Mouse (Mus musculus) ES-Bruce4 (cell line): ENCODE measurements at regions not wholly inside any gene's neighbourhood (a gene's known extent, or its start where the extent isn't known, plus 50 kb on each side); places are given as distances from the start of the nearest gene placed in this dataset.

Source experiments
- H3K27ac ChIP-seq: 2 replicates; pipeline ENCODE4 v1.5.1; 2012; ENCODE audit warnings: low read length, inconsistent platforms; ENCODE audit not compliant: insufficient read depth
- H3K27me3 ChIP-seq: 2 replicates; pipeline ENCODE4 v1.6.1; 2012; ENCODE audit warnings: mild to moderate bottlenecking, low read length, inconsistent platforms; ENCODE audit not compliant: control insufficient read depth, poor library complexity, insufficient read depth, severe bottlenecking
- H3K36me3 ChIP-seq: 2 replicates; pipeline ENCODE4 v1.6.1; 2012; ENCODE audit warnings: inconsistent platforms, mild to moderate bottlenecking, low read length, moderate library complexity; ENCODE audit not compliant: control insufficient read depth, poor library complexity, insufficient read depth, severe bottlenecking
- H3K4me1 ChIP-seq: one replicate; pipeline ENCODE4 v1.8.1; 2011; ENCODE audit warnings: low read length; ENCODE audit not compliant: control insufficient read depth, insufficient read depth
- H3K4me3 ChIP-seq: 2 replicates; pipeline ENCODE4 v1.5.1; 2011; ENCODE audit warnings: low read depth, mild to moderate bottlenecking, low read length
- H3K9ac ChIP-seq: 2 replicates; pipeline ENCODE4 v1.6.1; 2012; ENCODE audit warnings: low read depth, mild to moderate bottlenecking, inconsistent platforms; ENCODE audit not compliant: poor library complexity, severe bottlenecking
- H3K9me3 ChIP-seq: replicated peaks from 2 replicates; pipeline ENCODE4 v1.6.1; 2012; ENCODE audit warnings: mild to moderate bottlenecking, low read length, inconsistent platforms; ENCODE audit not compliant: control insufficient read depth, poor library complexity, insufficient read depth, severe bottlenecking
- CTCF ChIP-seq: IDR thresholded peaks from one replicate; pipeline ENCODE4 v1.8.1; 2011; ENCODE audit warnings: low read depth, low read length
- EP300 ChIP-seq: IDR thresholded peaks from 2 replicates; pipeline ENCODE4 v1.6.1; 2011; ENCODE audit warnings: low read depth, low read length; ENCODE audit not compliant: insufficient read depth
- POLR2A ChIP-seq: IDR thresholded peaks from one replicate; pipeline ENCODE4 v1.8.1; 2011; ENCODE audit warnings: low read length; ENCODE audit not compliant: insufficient read depth

DNA sequence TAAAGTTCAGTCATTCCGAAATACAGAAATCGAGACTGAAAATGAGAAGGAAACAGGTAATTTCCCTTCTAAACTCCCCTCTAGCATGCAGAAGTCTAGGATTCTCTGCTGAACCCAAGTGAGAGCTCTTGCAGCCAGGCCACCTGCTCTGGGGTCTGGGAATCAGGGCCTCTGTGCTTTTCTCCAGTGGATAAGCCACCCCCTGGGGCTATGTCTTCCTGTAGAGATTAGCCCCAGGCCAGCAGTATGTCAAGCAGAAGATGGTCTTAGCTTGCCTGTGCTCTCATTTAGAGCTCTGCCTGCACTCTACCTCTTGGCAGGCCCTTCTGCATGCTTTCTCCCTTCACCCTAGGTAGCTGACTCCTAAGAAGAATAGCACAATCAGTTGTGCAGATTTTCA lies 56.2 kb upstream of the Gramd1b start:
- H3K36me3 ChIP-seq = no peaks in the 10 kb centered on the region
- H3K27me3 ChIP-seq = no peaks in the 10 kb centered on the region
- no peaks in the 10 kb centered on the region for H3K9me3 ChIP-seq
- H3K27ac ChIP-seq = no peak overlapping the region
- no peaks in the 10 kb centered on the region for H3K4me1 ChIP-seq
- no peak for TF ChIP-seq EP300
- TF ChIP-seq POLR2A = no peak
- TF ChIP-seq CTCF = no peak
- H3K9ac ChIP-seq = no peak overlapping the region
- no peak overlapping the region for H3K4me3 ChIP-seq

DNA sequence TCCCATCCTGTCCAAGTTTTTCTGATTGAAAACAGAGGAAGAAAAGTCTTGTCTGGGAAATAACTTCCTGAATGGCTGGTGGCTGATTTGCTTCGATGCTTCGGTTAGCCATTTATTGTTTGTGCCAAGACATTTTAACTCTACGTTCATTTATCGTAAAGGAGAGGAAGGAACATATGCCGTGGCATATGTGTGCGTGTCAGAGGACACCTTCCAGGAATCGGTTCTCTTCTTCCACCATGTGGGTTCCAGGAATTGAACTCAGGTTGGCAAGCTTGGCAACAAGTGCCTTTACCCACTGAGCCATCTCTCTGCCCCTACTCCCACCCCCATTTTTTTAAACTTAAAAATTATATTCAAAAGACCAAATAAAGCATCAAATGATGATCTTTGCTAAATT lies 55.4 kb upstream of the Gramd1b start:
- H3K27ac ChIP-seq = no peak overlapping the region
- no peak overlapping the region for H3K4me3 ChIP-seq
- H3K27me3 ChIP-seq = no peaks in the 10 kb centered on the region
- no peak for TF ChIP-seq EP300
- TF ChIP-seq POLR2A = no peak
- no peak for TF ChIP-seq CTCF
- H3K9ac ChIP-seq = no peak overlapping the region
- H3K36me3 ChIP-seq = no peaks in the 10 kb centered on the region
- no peaks in the 10 kb centered on the region for H3K9me3 ChIP-seq
- H3K4me1 ChIP-seq = no peaks in the 10 kb centered on the region

DNA sequence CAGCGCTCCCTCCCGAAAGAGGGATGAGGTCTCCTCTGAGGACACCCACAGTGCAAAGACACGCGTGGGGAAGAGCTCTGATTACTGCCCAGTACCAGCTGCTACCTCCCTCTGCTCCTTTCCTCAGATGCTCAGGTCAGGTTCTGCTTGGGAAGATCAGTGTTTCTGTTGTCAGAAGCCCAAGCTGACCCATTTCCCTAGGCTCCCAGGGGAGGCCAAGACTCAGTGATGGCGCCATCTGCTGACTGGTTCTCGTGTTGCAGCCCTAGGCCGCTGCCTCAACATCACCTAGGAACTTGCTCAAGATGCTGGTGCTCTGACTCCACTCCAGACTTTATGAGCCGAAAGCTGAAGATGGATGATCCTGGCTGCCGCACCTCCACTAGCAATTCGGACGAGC lies 52.4 kb upstream of the Gramd1b start:
- Histone ChIP-seq H3K9me3 (no peaks in the 10 kb centered on the region), H3K36me3 (no peaks in the 10 kb centered on the region), H3K4me1 (no peaks in the 10 kb centered on the region), H3K4me3 (no peak overlapping the region), H3K27me3 (no peaks in the 10 kb centered on the region), H3K27ac (no peak overlapping the region), H3K9ac (no peak overlapping the region)
- TF ChIP-seq EP300 (no peak), POLR2A (no peak), CTCF (peak; percentile 90)

DNA sequence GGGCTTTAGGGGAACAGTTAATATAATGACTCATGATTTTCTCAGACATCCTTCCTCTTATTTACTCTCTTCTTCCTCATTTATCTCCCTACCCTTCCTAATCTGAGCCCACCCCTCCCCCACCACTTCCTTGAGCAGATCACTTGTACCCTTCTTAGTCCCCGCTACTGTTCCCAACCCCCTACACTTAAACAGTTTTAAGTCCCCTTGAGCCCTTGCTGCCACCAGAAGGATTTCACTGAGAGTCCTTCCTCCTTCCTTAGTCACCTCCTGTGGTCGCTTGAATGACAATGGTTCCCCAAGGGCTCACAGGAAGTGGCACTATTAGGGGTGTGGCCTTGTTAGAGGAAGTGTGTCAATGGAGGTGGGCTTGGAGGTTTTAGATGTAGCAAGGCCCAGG lies 50.7 kb upstream of the Gramd1b start:
- H3K36me3 ChIP-seq = no peaks in the 10 kb centered on the region
- H3K9me3 ChIP-seq = no peaks in the 10 kb centered on the region
- H3K9ac ChIP-seq = no peak overlapping the region
- H3K4me3 ChIP-seq = no peak overlapping the region
- H3K27me3 ChIP-seq = no peaks in the 10 kb centered on the region
- H3K27ac ChIP-seq = no peak overlapping the region
- TF ChIP-seq EP300 = 0 out of 2 replicates have a peak, but pooled peaks have one; percentile 15
- no peak for TF ChIP-seq CTCF
- no peaks in the 10 kb centered on the region for H3K4me1 ChIP-seq
